In genomic region chr19:45151361-45152182, GRCm38 (mm10) we compare ENCODE assay signal across 11 mouse cellular contexts. TPM values are rescaled to one million over a fixed set of nuclear protein-coding genes. Genes with fewer than 3 reads are reported as not detected.
DNase-seq lines count a peak whose midpoint lies in the region; ATAC-seq and TF ChIP-seq lines count a peak whose summit lies in the region.
"Had no signal": no experiment of that assay in that cellular context is flagged by ENCODE, and none has a peak within 500 bp of the region (broad histone marks: within the 10 kb centered on the region; RNA-seq: fewer than 3 reads in every experiment).

No protein-coding gene starts in this region.

- no peaks in the 10 kb centered on the region for H3K9me3 ChIP-seq in lung, embryonic 15.5 days
- H3K9me3 ChIP-seq in intestine, embryonic 15.5 days = no peaks in the 10 kb centered on the region
- H3K9me3 ChIP-seq in neural tube, embryonic 15.5 days (replicated peaks) = 0 out of 2 replicates have a peak, but pooled peaks cover 3% of the 10 kb centered on the region

- TF ChIP-seq CTCF in lung, adult 2 months (IDR thresholded peaks at IDR 0.05; ENCODE audit: insufficient read depth, low read length) = no peak

- peaks cover 14% of the 10 kb centered on the region for H3K4me1 ChIP-seq in lung, embryonic 15.5 days
- no peaks in the 10 kb centered on the region for H3K4me1 ChIP-seq in lung, adult 2 months (ENCODE audit: control insufficient read depth, insufficient read depth, low read length)
- peaks cover 7% of the 10 kb centered on the region for H3K4me1 ChIP-seq in intestine, embryonic 15.5 days (replicated peaks)
- peaks cover 13% of the 10 kb centered on the region for H3K4me1 ChIP-seq in neural tube, embryonic 15.5 days

- no peak overlapping the region for H3K4me3 ChIP-seq in lung, embryonic 15.5 days
- no peak overlapping the region for H3K4me3 ChIP-seq in lung, adult 2 months (replicated peaks; ENCODE audit: extremely low read depth, low read depth, low read length)
- H3K4me3 ChIP-seq in intestine, embryonic 15.5 days (replicated peaks) = no peak overlapping the region
- H3K4me3 ChIP-seq in neural tube, embryonic 15.5 days (replicated peaks) = peak overlapping the region; percentile 27; the same call in 1 of the 2 replicates

- ATAC-seq in lung, embryonic 15.5 days (ENCODE audit: borderline replicate concordance, extremely low read depth, low FRiP score, low TSS enrichment) = no peak
- ATAC-seq in intestine, embryonic 15.5 days = no peak
- no peak for ATAC-seq in neural tube, embryonic 15.5 days (ENCODE audit: low FRiP score)

- peaks cover 99% of the 10 kb centered on the region for H3K27me3 ChIP-seq in lung, embryonic 15.5 days
- peaks cover 94% of the 10 kb centered on the region for H3K27me3 ChIP-seq in intestine, embryonic 15.5 days (replicated peaks)
- peaks cover 96% of the 10 kb centered on the region for H3K27me3 ChIP-seq in neural tube, embryonic 15.5 days (replicated peaks)

- H3K27ac ChIP-seq in lung, embryonic 15.5 days = no peak overlapping the region
- no peak overlapping the region for H3K27ac ChIP-seq in intestine, embryonic 15.5 days
- H3K27ac ChIP-seq in neural tube, embryonic 15.5 days (replicated peaks) = no peak overlapping the region
- H3K27ac ChIP-seq: macrophage had no signal

- no peak overlapping the region for H3K9ac ChIP-seq in lung, embryonic 15.5 days
- H3K9ac ChIP-seq in intestine, embryonic 15.5 days = no peak overlapping the region
- H3K9ac ChIP-seq in neural tube, embryonic 15.5 days (replicated peaks) = no peak overlapping the region

- H3K36me3 ChIP-seq in lung, embryonic 15.5 days = no peaks in the 10 kb centered on the region
- no peaks in the 10 kb centered on the region for H3K36me3 ChIP-seq in intestine, embryonic 15.5 days
- no peaks in the 10 kb centered on the region for H3K36me3 ChIP-seq in neural tube, embryonic 15.5 days

- WGBS in lung, embryonic 15.5 days = 3% methylated on average over 36 of the region's 36 CpGs
- 7% methylated on average over 36 of the region's 36 CpGs for WGBS in lung, adult 2 months
- 2% methylated on average over 36 of the region's 36 CpGs for WGBS in intestine, embryonic 15.5 days
- 1% methylated on average over 35 of the region's 36 CpGs for WGBS in neural tube, embryonic 15.5 days

- H3K4me2 ChIP-seq in lung, embryonic 15.5 days = peak overlapping the region; percentile 47
- peak overlapping the region; percentile 46 for H3K4me2 ChIP-seq in intestine, embryonic 15.5 days (replicated peaks)
- peak overlapping the region; percentile 53 for H3K4me2 ChIP-seq in neural tube, embryonic 15.5 days

- DNase-seq in embryo, embryonic 10 days (ENCODE audit: low spot score) = peak; percentile 39
- DNase-seq in embryo, embryonic 9.5 days (ENCODE audit: extremely low spot score) = no peak
- no peak for DNase-seq in lung, adult 2 months
- no peak for DNase-seq in layer of hippocampus, postnatal 10 days (ENCODE audit: low spot score in 2 of 2)
- DNase-seq in spleen, postnatal 36 days (ENCODE audit: low spot score in 2 of 2) = no peak

- TF ChIP-seq POLR2A in lung, adult 2 months (IDR thresholded peaks at IDR 0.05; ENCODE audit: borderline replicate concordance, extremely low read depth, low read depth, low read length) = no peak

RNA-seq across cellular contexts. Expression of gene Tlx1, which starts 1.1 kb away (rescaled TPM):
- not detected in 2 replicates for polyA plus RNA-seq in lung, embryonic 15.5 days (2015; fragmentation: Nextera tagmentation; extraction: Ambion mirVana)
- polyA plus RNA-seq in lung, adult 2 months (2012; rRNA removed) = not detected in 2 replicates
- 0.11 and 0.14 TPM in 2 replicates for polyA plus RNA-seq in intestine, embryonic 15.5 days (2015; fragmentation: Nextera tagmentation; extraction: Ambion mirVana)
- polyA plus RNA-seq in neural tube, embryonic 15.5 days (2015; fragmentation: Nextera tagmentation; extraction: Ambion mirVana) = 0.14 and 0.26 TPM in 2 replicates
- not detected for total RNA-seq in layer of hippocampus, postnatal 10 days (2021)
- total RNA-seq: gastrocnemius, adult 18-20 months had no signal
- polyA plus RNA-seq: large intestine, adult 2 months; macrophage had no signal
